Mouse (Mus musculus) erythroblast, embryonic 14.5 days (primary cell): ENCODE data around the gene Igsf11. TPM values are rescaled to one million over a fixed set of nuclear protein-coding genes. Genes with fewer than 3 reads are reported as not detected.
"Not testable (repeated sequence)": the region's sequence is repeated elsewhere in the genome, so short reads cannot be mapped to it uniquely, and the experiment has no call there.

Experiments used
- H3K27me3 ChIP-seq: 2 replicates; pipeline ENCODE4 v1.6.1; 2012; ENCODE audit warnings: inconsistent platforms; ENCODE audit not compliant: control insufficient read depth
- H3K36me3 ChIP-seq: 2 replicates; pipeline ENCODE4 v1.6.1; 2012; ENCODE audit warnings: mild to moderate bottlenecking, inconsistent platforms; ENCODE audit not compliant: control insufficient read depth
- H3K4me1 ChIP-seq: 2 replicates; pipeline ENCODE4 v1.6.1; 2012; ENCODE audit warnings: inconsistent platforms; ENCODE audit not compliant: control insufficient read depth
- H3K4me3 ChIP-seq: replicated peaks from 2 replicates; pipeline ENCODE3; 2012; ENCODE audit warnings: moderate library complexity, mild to moderate bottlenecking, inconsistent platforms
- H3K9me3 ChIP-seq: 2 replicates; pipeline ENCODE4 v1.6.1; 2012; ENCODE audit warnings: low read length, inconsistent platforms, mixed read lengths; ENCODE audit not compliant: control insufficient read depth
- GATA1 ChIP-seq: IDR thresholded peaks from 2 replicates; pipeline ENCODE4 v1.6.1; 2012; ENCODE audit warnings: low read length, inconsistent platforms, mixed read lengths
- TAL1 ChIP-seq: IDR thresholded peaks from 3 replicates; pipeline ENCODE4 v1.6.1; 2012; ENCODE audit warnings: low read length, inconsistent platforms, mixed read lengths
- polyA plus RNA-seq: library from polyadenylated mRNA; stranded (reverse); fragments of >175 nt; gene quantifications from 2 replicates; pipeline ENCODE4 v1.2.3, GENCODE M21; 2012

Igsf11 gene
- polyA plus RNA-seq, 1 experiment: not detected

DNA sequence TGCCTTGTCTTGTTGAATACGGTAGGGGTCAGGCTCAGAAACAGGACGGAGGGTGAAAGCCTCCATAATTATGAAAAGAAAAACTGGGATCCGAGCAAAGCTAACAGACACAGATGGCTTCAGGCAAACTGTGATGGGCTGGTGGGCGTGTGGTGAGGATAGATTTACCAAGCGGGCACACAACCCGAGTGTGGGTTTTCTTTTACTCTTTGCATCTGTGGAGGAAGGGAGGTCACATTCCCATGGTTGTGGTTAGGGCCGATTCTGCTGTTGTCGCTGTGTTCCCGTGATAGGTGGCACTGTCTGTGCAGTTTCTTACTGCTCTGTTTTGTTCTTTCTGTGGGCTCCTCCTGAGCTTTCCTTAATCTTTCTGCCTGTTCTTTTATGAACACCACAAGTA is 70.2 kb downstream of the Igsf11 start:
- no peaks in the 10 kb centered on the region for H3K4me1 ChIP-seq
- no peaks in the 10 kb centered on the region for H3K36me3 ChIP-seq
- H3K9me3 ChIP-seq: peaks cover 28% of the 10 kb centered on the region
- no peaks in the 10 kb centered on the region for H3K27me3 ChIP-seq
- TF ChIP-seq TAL1 (no peak), GATA1 (no peak)
- H3K4me3 ChIP-seq: no peak overlapping the region

GRCm38 (mm10) chr16:38967026-38967425 is 74.6 kb downstream of the Igsf11 start:
- H3K4me3 ChIP-seq: no peak overlapping the region
- TF ChIP-seq GATA1: no peak
- no peak for TF ChIP-seq TAL1
- no peaks in the 10 kb centered on the region for H3K4me1 ChIP-seq
- H3K27me3 ChIP-seq: no peaks in the 10 kb centered on the region
- peaks cover 15% of the 10 kb centered on the region for H3K9me3 ChIP-seq
- no peaks in the 10 kb centered on the region for H3K36me3 ChIP-seq

DNA sequence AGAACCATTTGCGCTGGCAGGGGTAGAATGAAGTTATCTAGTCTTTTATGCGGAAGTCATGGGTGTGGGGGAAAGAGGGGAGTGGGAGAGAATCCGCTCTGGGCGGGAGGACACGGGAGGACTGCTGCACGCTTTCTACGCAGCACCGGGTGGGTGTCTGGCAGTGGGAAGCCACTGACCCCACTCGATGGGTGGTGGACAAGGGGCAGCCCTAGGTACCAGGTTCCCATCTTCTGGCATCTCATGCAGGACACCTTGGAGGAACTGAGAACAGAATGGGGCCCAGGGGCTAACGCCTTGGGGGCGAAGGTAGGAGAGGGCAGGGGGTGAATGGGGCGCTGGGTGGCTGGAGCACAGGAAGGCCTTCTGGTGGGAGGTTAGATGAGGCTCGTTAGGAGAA is 83.7 kb downstream of the Igsf11 start:
- TF ChIP-seq GATA1 (no peak), TAL1 (no peak)
- Histone ChIP-seq H3K36me3 (no peaks in the 10 kb centered on the region), H3K27me3 (no peaks in the 10 kb centered on the region)

GRCm38 (mm10) chr16:38978546-38978945 is 86.1 kb downstream of the Igsf11 start:
- no peak overlapping the region for H3K4me3 ChIP-seq
- H3K9me3 ChIP-seq: 0 out of 2 replicates have a peak, but pooled peaks cover 2% of the 10 kb centered on the region
- no peak for TF ChIP-seq GATA1
- no peak for TF ChIP-seq TAL1
- no peaks in the 10 kb centered on the region for H3K36me3 ChIP-seq
- no peaks in the 10 kb centered on the region for H3K4me1 ChIP-seq
- H3K27me3 ChIP-seq: no peaks in the 10 kb centered on the region

More for the DNA sequence above, 83.7 kb downstream of the Igsf11 start:
- Histone ChIP-seq H3K4me1 (no peaks in the 10 kb centered on the region), H3K9me3 (0 out of 2 replicates have a peak, but pooled peaks cover 2% of the 10 kb centered on the region), H3K4me3 (no peak overlapping the region)

DNA sequence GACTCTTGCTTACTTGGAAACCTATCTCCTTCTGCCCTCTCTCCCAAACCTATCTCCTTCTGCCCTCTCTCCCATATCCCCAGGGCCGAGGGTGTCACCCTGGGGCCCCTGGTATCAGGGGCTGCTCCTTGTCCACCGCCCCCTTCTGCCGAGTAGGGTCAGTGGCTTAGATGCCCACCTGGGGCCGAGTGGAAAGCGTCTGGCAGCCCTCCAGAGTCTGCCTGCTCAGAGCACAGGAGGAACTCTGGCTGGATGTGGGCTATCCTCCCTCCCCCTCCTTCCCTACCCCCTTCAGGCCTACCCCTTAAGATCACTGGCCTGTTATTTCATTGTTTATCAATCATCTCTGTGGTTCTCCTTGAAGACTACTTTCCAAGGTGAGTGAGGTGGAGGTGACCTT is 88.1 kb downstream of the Igsf11 start:
- no peak overlapping the region for H3K4me3 ChIP-seq
- H3K27me3 ChIP-seq: no peaks in the 10 kb centered on the region
- no peaks in the 10 kb centered on the region for H3K4me1 ChIP-seq
- TF ChIP-seq GATA1: no peak
- TF ChIP-seq TAL1: no peak
- 0 out of 2 replicates have a peak, but pooled peaks cover 2% of the 10 kb centered on the region for H3K9me3 ChIP-seq
- H3K36me3 ChIP-seq: no peaks in the 10 kb centered on the region

DNA sequence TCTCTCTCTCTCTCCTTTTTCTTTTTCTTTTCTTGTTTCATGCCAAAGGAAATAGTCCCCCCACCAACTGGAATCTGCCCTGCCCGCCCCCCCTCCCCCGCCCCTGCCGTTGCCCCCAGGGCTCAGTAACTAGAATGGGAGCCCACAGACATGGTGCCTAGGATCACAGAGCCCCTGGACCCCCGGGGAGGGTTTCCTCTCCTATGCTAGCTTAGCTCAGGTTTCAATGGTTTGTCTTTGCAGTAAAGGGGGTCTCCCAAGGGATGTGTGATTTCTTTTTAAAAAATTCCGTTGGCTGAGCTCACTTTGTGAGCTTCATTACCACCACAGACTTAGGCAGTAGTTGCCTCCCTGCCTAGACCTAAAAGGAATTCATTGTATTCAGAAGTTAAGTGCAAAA is 89.6 kb downstream of the Igsf11 start:
- H3K4me1 ChIP-seq: no peaks in the 10 kb centered on the region
- no peaks in the 10 kb centered on the region for H3K27me3 ChIP-seq

GRCm38 (mm10) chr16:38982508-38983236 is 90.2 kb downstream of the Igsf11 start:
- no peaks in the 10 kb centered on the region for H3K36me3 ChIP-seq
- H3K4me1 ChIP-seq: no peaks in the 10 kb centered on the region
- H3K27me3 ChIP-seq: no peaks in the 10 kb centered on the region
- no peak overlapping the region for H3K4me3 ChIP-seq
- no peak for TF ChIP-seq TAL1
- no peak for TF ChIP-seq GATA1
- H3K9me3 ChIP-seq: no peaks in the 10 kb centered on the region

More for the DNA sequence above, 89.6 kb downstream of the Igsf11 start:
- no peaks in the 10 kb centered on the region for H3K9me3 ChIP-seq
- H3K4me3 ChIP-seq: no peak overlapping the region
- TF ChIP-seq TAL1 (no peak), GATA1 (no peak)
- no peaks in the 10 kb centered on the region for H3K36me3 ChIP-seq

DNA sequence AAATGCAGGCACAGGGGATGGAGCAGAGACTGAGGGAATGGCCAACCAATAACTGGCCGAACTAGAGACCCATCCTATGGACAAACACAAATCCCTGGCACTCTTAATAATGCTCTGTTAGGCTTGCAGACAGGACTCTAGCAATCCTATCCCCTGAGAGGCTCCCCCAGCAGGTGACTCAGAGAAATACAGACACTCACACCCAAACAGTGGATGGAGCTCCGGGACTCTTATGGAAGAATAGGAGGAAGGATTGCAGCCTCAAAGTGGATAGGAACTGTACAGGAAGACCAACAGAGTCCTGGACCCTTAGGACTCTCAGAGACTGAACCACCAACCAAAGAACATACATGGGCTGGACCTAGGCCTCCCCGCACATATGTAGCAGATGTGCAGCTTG is 91.4 kb downstream of the Igsf11 start:
- not testable (repeated sequence) for H3K4me1 ChIP-seq, H3K4me3 ChIP-seq, H3K36me3 ChIP-seq, H3K27me3 ChIP-seq, H3K9me3 ChIP-seq

DNA sequence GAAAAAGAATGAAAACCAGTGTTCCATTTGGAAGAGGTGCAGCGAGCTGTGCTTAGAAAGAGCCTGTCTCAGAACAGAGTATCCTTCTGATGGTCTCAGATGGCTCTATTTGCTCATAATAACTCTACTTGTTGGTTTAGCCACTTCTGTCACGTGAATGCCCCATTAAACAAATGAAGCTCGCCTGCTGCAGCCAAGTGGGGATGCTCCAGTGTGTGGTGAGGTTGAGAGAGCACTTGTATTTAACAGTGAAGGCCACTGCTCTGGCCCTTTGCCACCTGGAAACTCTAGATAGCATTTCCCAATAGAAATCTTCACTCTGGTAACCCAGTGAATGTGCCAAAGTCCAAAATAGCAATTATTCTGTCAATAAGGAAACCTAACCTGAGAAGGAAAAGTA is 92.9 kb downstream of the Igsf11 start:
- Histone ChIP-seq H3K27me3 (no peaks in the 10 kb centered on the region), H3K4me3 (no peak overlapping the region), H3K36me3 (no peaks in the 10 kb centered on the region), H3K4me1 (no peaks in the 10 kb centered on the region), H3K9me3 (no peaks in the 10 kb centered on the region)
- TF ChIP-seq GATA1 (no peak), TAL1 (no peak)

- TF ChIP-seq TAL1 (no peak), GATA1 (no peak)
- Histone ChIP-seq H3K27me3 (no peaks in the 10 kb centered on the region), H3K9me3 (no peaks in the 10 kb centered on the region), H3K4me3 (no peak overlapping the region), H3K36me3 (no peaks in the 10 kb centered on the region), H3K4me1 (no peaks in the 10 kb centered on the region)
Measured at GRCm38 (mm10) chr16:38986410-38986809, 93.9 kb downstream of the Igsf11 start.
